Mouse (Mus musculus) ES-E14 (cell line): ENCODE measurements at regions not wholly inside any gene's neighbourhood (a gene's known extent, or its start where the extent isn't known, plus 50 kb on each side); places are given as distances from the start of the nearest gene placed in this dataset.
"Not testable (repeated sequence)": the region's sequence is repeated elsewhere in the genome, so short reads cannot be mapped to it uniquely, and the experiment has no call there.

Experiments
- MAFK ChIP-seq: IDR thresholded peaks from 2 replicates; pipeline ENCODE4 v1.6.1; 2014; ENCODE audit warnings: mild to moderate bottlenecking, low read depth, low read length, inconsistent platforms; ENCODE audit not compliant: insufficient read depth
- ZC3H11A ChIP-seq: IDR thresholded peaks from 2 replicates; pipeline ENCODE4 v1.6.1; 2012; ENCODE audit warnings: low read depth, mild to moderate bottlenecking, inconsistent platforms, low read length, borderline replicate concordance

GRCm38 (mm10) chr17:39889328-39889727 is 61.0 kb upstream of the Esp38 start:
- not testable (repeated sequence) for TF ChIP-seq ZC3H11A, MAFK
